Comparison of ENCODE assay signal across 13 mouse cellular contexts in genomic region chr5:147155449-147156133, GRCm38 (mm10). TPM values are rescaled to one million over a fixed set of nuclear protein-coding genes. Genes with fewer than 3 reads are reported as not detected.
A peak's percentile ranks its signal among the peaks of the same experiment; 100 is the strongest.
DNase-seq lines count a peak whose midpoint lies in the region; ATAC-seq and TF ChIP-seq lines count a peak whose summit lies in the region.
"Had no signal": no experiment of that assay in that cellular context is flagged by ENCODE, and none has a peak within 500 bp of the region (broad histone marks: within the 10 kb centered on the region; RNA-seq: fewer than 3 reads in every experiment).

No protein-coding gene starts in this region.

- no peak overlapping the region for H3K9ac ChIP-seq in kidney, embryonic 15.5 days
- H3K9ac ChIP-seq in midbrain, embryonic 16.5 days (ENCODE audit: low read depth, low read length) = no peak overlapping the region
- no peak overlapping the region for H3K9ac ChIP-seq in liver, embryonic 12.5 days
- H3K9ac ChIP-seq: embryonic facial prominence, embryonic 15.5 days had no signal

- H3K9me3 ChIP-seq in kidney, embryonic 15.5 days (replicated peaks) = no peaks in the 10 kb centered on the region
- H3K9me3 ChIP-seq in hindbrain, embryonic 10.5 days = no peaks in the 10 kb centered on the region
- no peaks in the 10 kb centered on the region for H3K9me3 ChIP-seq in midbrain, embryonic 16.5 days (replicated peaks; ENCODE audit: control insufficient read depth, low read length, poor library complexity, severe bottlenecking)
- no peaks in the 10 kb centered on the region for H3K9me3 ChIP-seq in liver, embryonic 12.5 days (replicated peaks)
- H3K9me3 ChIP-seq: embryonic facial prominence, embryonic 15.5 days had no signal

- no peak overlapping the region for H3K4me3 ChIP-seq in kidney, embryonic 15.5 days (replicated peaks)
- H3K4me3 ChIP-seq in hindbrain, embryonic 10.5 days = peak overlapping the region; percentile 35
- no peak overlapping the region for H3K4me3 ChIP-seq in midbrain, embryonic 16.5 days (ENCODE audit: low read depth, low read length)
- H3K4me3 ChIP-seq in liver, embryonic 12.5 days = no peak overlapping the region
- H3K4me3 ChIP-seq: embryonic facial prominence, embryonic 15.5 days had no signal

- TF ChIP-seq CTCF in brain, embryonic 14.5 days (IDR thresholded peaks at IDR 0.05; ENCODE audit: borderline replicate concordance, extremely low read depth, insufficient read depth, insufficient read length) = no peak

- no peak for ATAC-seq in kidney, embryonic 15.5 days (replicated peaks; ENCODE audit: low FRiP score)
- ATAC-seq in midbrain, embryonic 16.5 days = peak; percentile 89
- ATAC-seq in liver, embryonic 12.5 days = no peak

- H3K27ac ChIP-seq in kidney, embryonic 15.5 days = no peak overlapping the region
- H3K27ac ChIP-seq in hindbrain, embryonic 10.5 days = peak overlapping the region; percentile 73
- H3K27ac ChIP-seq in midbrain, embryonic 16.5 days (ENCODE audit: low read length) = no peak overlapping the region; the same call in 1 of the 2 replicates
- H3K27ac ChIP-seq in liver, embryonic 12.5 days = no peak overlapping the region
- H3K27ac ChIP-seq: embryonic facial prominence, embryonic 15.5 days had no signal

- intact Hi-C loops in gastrocnemius, postnatal 36 days (cut with DNase I) = no loop called here

- H3K36me3 ChIP-seq in kidney, embryonic 15.5 days = no peaks in the 10 kb centered on the region
- H3K36me3 ChIP-seq in hindbrain, embryonic 10.5 days = no peaks in the 10 kb centered on the region
- H3K36me3 ChIP-seq in midbrain, embryonic 16.5 days (ENCODE audit: control insufficient read depth, insufficient read depth, low read length) = no peaks in the 10 kb centered on the region
- no peaks in the 10 kb centered on the region for H3K36me3 ChIP-seq in liver, embryonic 12.5 days
- H3K36me3 ChIP-seq: embryonic facial prominence, embryonic 15.5 days had no signal

- no peak for DNase-seq in kidney, postnatal 25 days
- peak; percentile 94 for DNase-seq in brain, embryonic 14.5 days (ENCODE audit: low read depth)
- peak; percentile 77 for DNase-seq in hindbrain, embryonic 10.5 days (ENCODE audit: low spot score)
- DNase-seq in gastrocnemius, postnatal 36 days = no peak
- DNase-seq in adrenal gland, postnatal 14 days = no peak
- DNase-seq: adrenal gland, postnatal 10 days had no signal

- H3K4me2 ChIP-seq in kidney, embryonic 15.5 days = peak overlapping the region; percentile 0; the same call in 1 of the 2 replicates
- 0 out of 2 replicates have a peak overlapping the region, but pooled peaks have one; percentile 5 for H3K4me2 ChIP-seq in midbrain, embryonic 16.5 days (ENCODE audit: low read length)
- no peak overlapping the region for H3K4me2 ChIP-seq in liver, embryonic 12.5 days
- H3K4me2 ChIP-seq: embryonic facial prominence, embryonic 15.5 days had no signal

- WGBS in kidney, embryonic 15.5 days = 8% methylated on average over 13 of the region's 13 CpGs
- WGBS in hindbrain, embryonic 10.5 days = 3% methylated on average over 13 of the region's 13 CpGs
- WGBS in midbrain, embryonic 16.5 days = 3% methylated on average over 13 of the region's 13 CpGs
- 21% methylated on average over 13 of the region's 13 CpGs for WGBS in liver, embryonic 12.5 days (ENCODE audit: insufficient replicate concordance)

- H3K27me3 ChIP-seq in kidney, embryonic 15.5 days = peaks cover 7% of the 10 kb centered on the region
- H3K27me3 ChIP-seq in hindbrain, embryonic 10.5 days (ENCODE audit: insufficient read depth, poor library complexity, severe bottlenecking) = peaks cover 92% of the 10 kb centered on the region
- H3K27me3 ChIP-seq in midbrain, embryonic 16.5 days (ENCODE audit: control insufficient read depth, insufficient read depth, low read depth, low read length) = peaks cover 18% of the 10 kb centered on the region
- peaks cover 42% of the 10 kb centered on the region for H3K27me3 ChIP-seq in liver, embryonic 12.5 days (replicated peaks)

- no peak for TF ChIP-seq POLR2A in brain, embryonic 14.5 days (IDR thresholded peaks at IDR 0.05; ENCODE audit: borderline replicate concordance, extremely low read depth, insufficient read depth, insufficient read length, poor library complexity, severe bottlenecking)

- peaks cover 18% of the 10 kb centered on the region for H3K4me1 ChIP-seq in kidney, embryonic 15.5 days
- H3K4me1 ChIP-seq in hindbrain, embryonic 10.5 days (replicated peaks) = peaks cover 40% of the 10 kb centered on the region
- H3K4me1 ChIP-seq in midbrain, embryonic 16.5 days (ENCODE audit: control insufficient read depth, insufficient read depth, low read length) = peaks cover 11% of the 10 kb centered on the region
- no peaks in the 10 kb centered on the region for H3K4me1 ChIP-seq in liver, embryonic 12.5 days

RNA-seq across cellular contexts. Expression of gene Gsx1, which starts 32.9 kb away (rescaled TPM):
- polyA plus RNA-seq in kidney, embryonic 15.5 days (2015; fragmentation: Nextera tagmentation; extraction: Ambion mirVana) = not detected in 2 replicates
- polyA plus RNA-seq in brain, embryonic 14.5 days (2012; rRNA removed) = 9.8 and 11.2 TPM in 2 replicates
- polyA plus RNA-seq in hindbrain, embryonic 10.5 days (2016; fragmentation: Nextera tagmentation; extraction: Ambion mirVana) = 8.9 and 16.9 TPM in 2 replicates
- 2.2 and 4.2 TPM in 2 replicates for polyA plus RNA-seq in midbrain, embryonic 16.5 days (2015; fragmentation: Nextera tagmentation; extraction: Ambion mirVana)
- total RNA-seq in gastrocnemius, postnatal 36 days (2021) = not detected
- total RNA-seq in adrenal gland, postnatal 14 days (2021) = not detected in 2 replicates
- not detected in 2 replicates for polyA plus RNA-seq in liver, embryonic 12.5 days (2016; fragmentation: Nextera tagmentation; extraction: Ambion mirVana)
- total RNA-seq: adrenal gland, postnatal 10 days; megakaryocyte, adult 5-6 weeks had no signal
- polyA plus RNA-seq: embryonic facial prominence, embryonic 15.5 days; heart, embryonic 16.5 days; spleen, adult 2 months had no signal

Comparison
In these comparisons a context has a peak if more than half of its experiments do, and no peak if none do; other contexts are left out.
1. DNase-seq: peak in brain, embryonic 14.5 days (single experiment) and hindbrain, embryonic 10.5 days (single experiment); none in kidney, postnatal 25 days (0 of 2), gastrocnemius, postnatal 36 days (0 of 2) and adrenal gland, postnatal 14 days (single experiment).